Mouse (Mus musculus) urinary bladder, postnatal 25 days (tissue): ENCODE measurements around the gene Usp3.

Source experiments
- DNase-seq: peaks from one replicate; pipeline ENCODE4 v3.0.0; 2022; ENCODE audit warnings: low spot score

The Usp3 gene

GRCm38 (mm10) chr9:66571986-66572700, 20.8 kb downstream of the Usp3 start:
- no peak for DNase-seq

GRCm38 (mm10) chr9:66562215-66562614, 30.7 kb downstream of the Usp3 start:
- DNase-seq = no peak

- no peak for DNase-seq
These were observed 31.4 kb downstream of the Usp3 start for GRCm38 (mm10) chr9:66561496-66561895.

- DNase-seq = no peak
These were observed 32.2 kb downstream of the Usp3 start for GRCm38 (mm10) chr9:66560728-66561127.

- DNase-seq = no peak
These were observed 32.6 kb downstream of the Usp3 start for GRCm38 (mm10) chr9:66560295-66560694.

- no peak for DNase-seq
These were observed 34.0 kb downstream of the Usp3 start for GRCm38 (mm10) chr9:66558971-66559370.

- no peak for DNase-seq
These were observed 50.2 kb downstream of the Usp3 start for GRCm38 (mm10) chr9:66542785-66543184.

- no peak for DNase-seq
These were observed 71.3 kb downstream of the Usp3 start for GRCm38 (mm10) chr9:66521595-66521994.

- DNase-seq = no peak
These were observed 72.6 kb downstream of the Usp3 start for GRCm38 (mm10) chr9:66520299-66520698.

GRCm38 (mm10) chr9:66518901-66519300, 74.0 kb downstream of the Usp3 start:
- no peak for DNase-seq

- DNase-seq = no peak
These were observed 74.7 kb downstream of the Usp3 start for GRCm38 (mm10) chr9:66518251-66518650.

GRCm38 (mm10) chr9:66517746-66518145, 75.2 kb downstream of the Usp3 start:
- DNase-seq = no peak

- no peak for DNase-seq
These were observed 76.5 kb downstream of the Usp3 start for GRCm38 (mm10) chr9:66516296-66516940.

- no peak for DNase-seq
These were observed 77.2 kb downstream of the Usp3 start for GRCm38 (mm10) chr9:66515680-66516210.

GRCm38 (mm10) chr9:66515115-66515514, 77.8 kb downstream of the Usp3 start:
- DNase-seq = no peak

- DNase-seq = peak; percentile 58
These were observed 78.6 kb downstream of the Usp3 start, which contains the start of gene Fbxl22 for GRCm38 (mm10) chr9:66514256-66514770. Gene Fbxl22, minus strand, starts transcription at chr9:66514593.

GRCm38 (mm10) chr9:66513661-66514255, 79.2 kb downstream of the Usp3 start:
- DNase-seq = no peak

GRCm38 (mm10) chr9:66513150-66513549, 79.8 kb downstream of the Usp3 start:
- DNase-seq = no peak

- DNase-seq = peak; percentile 73
These were observed 80.6 kb downstream of the Usp3 start for GRCm38 (mm10) chr9:66512351-66512671.

- DNase-seq = peak; percentile 89
These were observed 81.2 kb downstream of the Usp3 start for GRCm38 (mm10) chr9:66511580-66512350.

- no peak for DNase-seq
These were observed 82.0 kb downstream of the Usp3 start for GRCm38 (mm10) chr9:66510944-66511343.

- no peak for DNase-seq
These were observed 82.5 kb downstream of the Usp3 start for GRCm38 (mm10) chr9:66510351-66510841.
